Mouse (Mus musculus) forebrain, embryonic 16.5 days (tissue): ENCODE data around the gene Ccdc63. TPM values are rescaled to one million over a fixed set of nuclear protein-coding genes. Genes with fewer than 3 reads are reported as not detected.
A peak's percentile ranks its signal among the peaks of the same experiment; 100 is the strongest.

Experiments used
- ATAC-seq: fragments of 200-750 bp; cut with Nextera tagmentation; 2 replicates; pipeline ENCODE4 v1.8.0; 2017; ENCODE audit warnings: mild to moderate bottlenecking, moderate library complexity
- H3K27ac ChIP-seq: fragments of 300-500 bp; sonication (generic); 2 replicates; pipeline ENCODE4 v1.5.1; 2014; ENCODE audit warnings: low read length, control low read depth
- H3K27me3 ChIP-seq: fragments of 300-500 bp; sonication (generic); replicated peaks from 2 replicates; pipeline ENCODE4 v1.6.1; 2014; ENCODE audit warnings: low read length; ENCODE audit not compliant: control insufficient read depth, insufficient read depth
- H3K36me3 ChIP-seq: fragments of 300-500 bp; sonication (generic); 2 replicates; pipeline ENCODE4 v1.6.1; 2014; ENCODE audit not compliant: control insufficient read depth, insufficient read depth
- H3K4me1 ChIP-seq: fragments of 300-500 bp; sonication (generic); replicated peaks from 2 replicates; pipeline ENCODE4 v1.6.1; 2014; ENCODE audit warnings: low read length; ENCODE audit not compliant: control insufficient read depth, insufficient read depth
- H3K4me2 ChIP-seq: fragments of 300-500 bp; sonication (generic); 2 replicates; pipeline ENCODE4 v1.6.1; 2014; ENCODE audit warnings: mild to moderate bottlenecking, low read length, control low read depth
- H3K4me3 ChIP-seq: fragments of 300-500 bp; sonication (generic); replicated peaks from 2 replicates; pipeline ENCODE4 v1.5.1; 2014; ENCODE audit warnings: mild to moderate bottlenecking, low read length, control low read depth
- H3K9ac ChIP-seq: fragments of 300-500 bp; sonication (generic); replicated peaks from 2 replicates; pipeline ENCODE4 v1.6.1; 2014; ENCODE audit warnings: low read depth, low read length, control low read depth
- H3K9me3 ChIP-seq: fragments of 300-500 bp; sonication (generic); 2 replicates; pipeline ENCODE4 v1.6.1; 2016; ENCODE audit warnings: low read length; ENCODE audit not compliant: control insufficient read depth
- WGBS: fragments of 180-500 bp; shearing (Covaris S2); extraction: QIAGEN DNeasy Blood & Tissue Kit; methylation state at CpG from one replicate; pipeline ENCODE4 v1.1.7; 2014; 5-methylcytosine and 5-hydroxymethylcytosine counted together
- polyA plus RNA-seq: library from polyadenylated mRNA; unstranded; fragments of >200 nt; fragmentation: Nextera tagmentation; extraction: Ambion mirVana; gene quantifications from 2 replicates; pipeline ENCODE4 v1.2.1, GENCODE M21; 2015

Gene Ccdc63
- polyA plus RNA-seq, 1 experiment from 2014 or later: not detected

DNA sequence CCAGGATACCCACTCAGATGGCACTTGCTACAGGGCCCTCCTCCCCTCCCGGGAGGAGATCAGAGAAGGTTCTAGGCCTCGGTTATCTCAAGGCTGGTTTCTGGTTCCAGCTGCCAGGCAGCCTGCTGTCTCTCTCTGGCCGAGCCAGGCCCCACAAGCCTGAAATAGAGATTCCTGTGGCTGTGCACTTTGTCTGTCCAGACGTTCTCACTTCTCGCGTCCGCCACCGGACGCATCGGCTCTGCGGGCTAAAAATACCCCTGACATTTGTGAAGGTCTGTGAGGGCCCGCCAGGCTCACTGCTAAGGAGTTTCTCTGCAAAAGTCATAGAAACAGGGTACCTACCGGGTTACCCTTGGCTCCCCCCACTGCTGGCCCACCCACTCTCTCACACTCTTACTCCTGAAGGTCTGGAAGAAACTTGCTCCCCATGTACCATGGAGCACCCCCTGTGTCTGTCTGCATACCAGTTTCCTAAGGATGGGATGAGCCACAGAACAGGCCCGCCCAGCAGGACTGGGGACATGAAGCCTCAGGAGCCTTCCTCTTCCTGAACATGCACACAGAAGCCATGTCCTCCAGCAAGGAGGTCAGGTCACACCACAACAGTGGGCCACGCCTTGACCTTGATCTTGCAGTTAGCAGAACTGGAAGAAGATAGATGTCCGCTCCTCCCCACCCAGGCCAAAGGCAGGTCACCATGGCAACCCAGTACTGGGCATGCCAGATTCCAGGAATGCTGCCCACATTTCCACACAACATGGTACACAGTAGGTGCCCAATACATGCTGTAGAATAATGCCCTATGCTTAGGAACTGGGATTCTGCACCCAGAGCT lies 69.4 kb downstream of the Ccdc63 start:
- Histone ChIP-seq H3K9me3 (no peaks in the 10 kb centered on the region), H3K27ac (no peak overlapping the region), H3K9ac (0 out of 2 replicates have a peak overlapping the region, but pooled peaks have one; percentile 3), H3K36me3 (no peaks in the 10 kb centered on the region), H3K4me1 (no peaks in the 10 kb centered on the region), H3K4me3 (no peak overlapping the region), H3K4me2 (no peak overlapping the region), H3K27me3 (no peaks in the 10 kb centered on the region)
- WGBS: 82% methylated on average over 16 of the region's 16 CpGs
- no peak for ATAC-seq

DNA sequence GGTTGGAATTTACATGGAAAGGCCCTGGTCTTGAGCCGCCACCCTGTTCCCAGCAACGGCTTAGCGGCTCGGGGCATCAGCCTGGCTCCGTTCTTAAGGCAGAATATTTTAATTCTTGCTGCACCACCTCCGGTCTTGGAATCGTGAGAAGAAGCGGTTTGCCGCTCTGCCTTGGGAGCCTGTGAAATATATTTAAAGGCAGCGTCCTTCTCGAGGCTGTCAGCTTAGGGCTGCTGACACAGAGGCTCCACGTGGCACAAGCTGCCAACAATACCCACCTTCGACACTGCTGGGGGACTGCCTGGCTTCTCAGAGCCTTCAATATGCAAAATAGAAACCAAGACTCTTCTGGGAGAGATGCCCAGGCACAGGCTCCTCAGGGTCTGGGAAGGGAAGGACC lies 72.1 kb downstream of the Ccdc63 start:
- Histone ChIP-seq H3K36me3 (no peaks in the 10 kb centered on the region), H3K4me2 (no peak overlapping the region), H3K4me1 (no peaks in the 10 kb centered on the region), H3K27ac (no peak overlapping the region), H3K9ac (no peak overlapping the region), H3K4me3 (no peak overlapping the region), H3K27me3 (no peaks in the 10 kb centered on the region), H3K9me3 (no peaks in the 10 kb centered on the region)
- ATAC-seq: no peak
- 63% methylated on average over 13 of the region's 13 CpGs for WGBS

DNA sequence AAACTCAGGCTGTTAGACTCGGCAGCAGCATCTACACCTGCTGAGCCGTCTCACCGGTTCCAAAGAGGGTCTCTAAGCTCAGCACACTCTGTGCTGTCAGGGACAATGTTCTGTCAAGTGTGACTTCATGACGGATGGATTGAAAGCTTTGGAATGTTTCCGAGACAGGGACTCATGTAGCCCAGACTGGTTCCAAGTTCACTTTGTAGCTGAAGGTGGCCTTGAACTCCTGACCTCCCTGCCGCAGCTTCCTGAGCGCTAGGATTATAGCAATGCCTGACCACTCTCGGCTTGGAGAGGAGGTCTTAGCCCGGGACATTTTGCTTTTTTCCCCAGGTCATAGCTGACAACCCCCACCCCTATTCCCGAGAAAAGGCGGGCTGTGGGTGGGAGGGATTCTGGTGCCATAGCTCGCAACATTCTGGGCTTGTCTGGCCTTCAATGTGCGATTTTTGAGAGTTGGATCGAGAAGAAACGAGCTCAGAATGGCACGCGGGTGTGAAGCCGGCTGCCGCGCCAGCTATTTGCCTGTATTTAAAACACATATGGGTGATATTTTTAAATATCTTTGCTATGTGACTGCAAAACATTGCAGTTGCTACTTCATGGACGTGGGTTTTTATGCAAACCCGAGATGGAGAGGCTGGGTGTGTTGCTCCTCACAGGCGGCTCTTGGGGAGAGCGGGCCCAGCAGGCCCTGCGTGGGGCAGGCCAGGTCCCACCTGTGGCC lies 77.3 kb downstream of the Ccdc63 start:
- H3K4me1 ChIP-seq: peaks cover 9% of the 10 kb centered on the region
- no peaks in the 10 kb centered on the region for H3K9me3 ChIP-seq
- ATAC-seq: no peak
- H3K4me2 ChIP-seq: no peak overlapping the region
- H3K27ac ChIP-seq: no peak overlapping the region; the same call in 1 of the 2 replicates
- no peak overlapping the region for H3K4me3 ChIP-seq
- WGBS: 65% methylated on average over 25 of the region's 25 CpGs
- no peaks in the 10 kb centered on the region for H3K36me3 ChIP-seq
- peaks cover 3% of the 10 kb centered on the region; the same call in 1 of the 2 replicates for H3K27me3 ChIP-seq
- no peak overlapping the region for H3K9ac ChIP-seq

GRCm38 (mm10) chr5:122062479-122062878 lies 78.1 kb downstream of the Ccdc63 start:
- Histone ChIP-seq H3K4me2 (no peak overlapping the region), H3K9ac (no peak overlapping the region), H3K9me3 (peaks cover 1% of the 10 kb centered on the region; the same call in 1 of the 2 replicates), H3K27me3 (peaks cover 3% of the 10 kb centered on the region; the same call in 1 of the 2 replicates), H3K27ac (no peak overlapping the region), H3K4me1 (peaks cover 9% of the 10 kb centered on the region), H3K36me3 (no peaks in the 10 kb centered on the region), H3K4me3 (no peak overlapping the region)
- no peak for ATAC-seq
- 30% methylated on average over 12 of the region's 12 CpGs for WGBS

GRCm38 (mm10) chr5:122060767-122061333 lies 79.8 kb downstream of the Ccdc63 start:
- Histone ChIP-seq H3K4me3 (no peak overlapping the region), H3K27me3 (peaks cover 3% of the 10 kb centered on the region; the same call in 1 of the 2 replicates), H3K36me3 (no peaks in the 10 kb centered on the region), H3K4me1 (peaks cover 9% of the 10 kb centered on the region), H3K27ac (no peak overlapping the region), H3K9ac (no peak overlapping the region), H3K9me3 (peaks cover 4% of the 10 kb centered on the region; the same call in 1 of the 2 replicates), H3K4me2 (no peak overlapping the region)
- 20% methylated on average over 10 of the region's 12 CpGs for WGBS
- ATAC-seq: no peak

- peak; percentile 32; the same call in 1 of the 2 replicates for ATAC-seq
- H3K9me3 ChIP-seq: peaks cover 4% of the 10 kb centered on the region; the same call in 1 of the 2 replicates
- no peak overlapping the region for H3K9ac ChIP-seq
- H3K27ac ChIP-seq: no peak overlapping the region
- no peak overlapping the region for H3K4me3 ChIP-seq
- no peaks in the 10 kb centered on the region for H3K36me3 ChIP-seq
- peak overlapping the region; percentile 47 for H3K4me2 ChIP-seq
- H3K27me3 ChIP-seq: peaks cover 3% of the 10 kb centered on the region; the same call in 1 of the 2 replicates
- WGBS: 25% methylated on average over 39 of the region's 39 CpGs
- H3K4me1 ChIP-seq: peaks cover 13% of the 10 kb centered on the region
Observed at GRCm38 (mm10) chr5:122059060-122060017, 81.3 kb downstream of the Ccdc63 start.

Other genes starting within 250 kb of the Ccdc63 start
- gene Cux2, start 90.7 kb downstream of the Ccdc63 start, polyA plus RNA-seq: 32.0 and 36.2 TPM in 2 replicates
- 0.44 and 1.0 TPM in 2 replicates for gene Myl2, start 39.9 kb downstream of the Ccdc63 start, polyA plus RNA-seq
- 252 and 264 TPM in 2 replicates for gene Ppp1cc, start 17.5 kb upstream of the Ccdc63 start, polyA plus RNA-seq
- gene Hvcn1, start 66.0 kb upstream of the Ccdc63 start, polyA plus RNA-seq: 1.2 and 1.7 TPM in 2 replicates
- 3.6 and 4.8 TPM in 2 replicates for gene Tctn1, start 123.6 kb upstream of the Ccdc63 start, polyA plus RNA-seq
- gene Pptc7, start 143.5 kb upstream of the Ccdc63 start, polyA plus RNA-seq: 8.2 and 8.5 TPM in 2 replicates
- gene Rad9b, start 213.4 kb upstream of the Ccdc63 start, polyA plus RNA-seq: 19.2 and 19.7 TPM in 2 replicates
- gene Vps29, start 213.5 kb upstream of the Ccdc63 start, polyA plus RNA-seq: 264 and 288 TPM in 2 replicates
- gene Gpn3, start 231.1 kb upstream of the Ccdc63 start, polyA plus RNA-seq: 50.0 and 57.0 TPM in 2 replicates
- gene Fam216a, start 231.5 kb upstream of the Ccdc63 start, polyA plus RNA-seq: 122 and 124 TPM in 2 replicates